Mouse (Mus musculus): ENCODE data around the gene B3gnt9. TPM values are rescaled to one million over a fixed set of nuclear protein-coding genes. Genes with fewer than 3 reads are reported as not detected.

B3gnt9 gene
- polyA plus RNA-seq, 1 experiment, result 6.2 TPM

GRCm38 (mm10) chr8:105297511-105298192 lies 42.7 kb upstream of the B3gnt9 start, which contains the start of gene E2f4:
E2f4 (plus strand) TSS chr8:105297663.
- Histone ChIP-seq H3ac (ENCODE audit: control insufficient read depth, insufficient read length) (peak within 1 kb of the TSS; percentile 57), H3K4me3 (peak within 1 kb of the TSS; percentile 93), H3K4me2 (ENCODE audit: low read depth) (peak within 1 kb of the TSS; percentile 95), H3K27me3 (ENCODE audit: control insufficient read depth, insufficient read depth, insufficient read length) (no peaks in the 10 kb centered on the region), H3K36me3 (ENCODE audit: control insufficient read depth, insufficient read depth) (peaks cover 35% of the 10 kb centered on the region), H3K79me2 (ENCODE audit: control insufficient read depth, insufficient read depth) (peaks cover 32% of the 10 kb centered on the region)
- TF ChIP-seq TCF12 (IDR thresholded peaks at IDR 0.05; ENCODE audit: insufficient read depth, poor library complexity, severe bottlenecking), result no peak
- peak in 1 of 3 experiments; percentile 28 for TF ChIP-seq MYOD1 (IDR thresholded peaks at IDR 0.05; ENCODE audit: control insufficient read depth in 1 of 3, insufficient read length in 2 of 3, low read depth in 2 of 3)
- no peak for TF ChIP-seq MAX (IDR thresholded peaks at IDR 0.05; ENCODE audit: low read depth)
- no peak for TF ChIP-seq CEBPB (IDR thresholded peaks at IDR 0.05; ENCODE audit: insufficient read depth, poor library complexity, severe bottlenecking)
- peak; percentile 80 for TF ChIP-seq POLR2A (IDR thresholded peaks at IDR 0.05; ENCODE audit: insufficient read length, low read depth)
- no peak for TF ChIP-seq TCF3 (IDR thresholded peaks at IDR 0.05; ENCODE audit: insufficient read length, low read depth)
- TF ChIP-seq REST (IDR thresholded peaks at IDR 0.05; ENCODE audit: insufficient read depth, insufficient read length), result no peak
- no peak for TF ChIP-seq SRF (IDR thresholded peaks at IDR 0.05; ENCODE audit: control insufficient read depth, insufficient read length, low read depth)
- peak in 1 of 3 experiments; percentile 3 for TF ChIP-seq MYOG (IDR thresholded peaks at IDR 0.05; ENCODE audit: control insufficient read depth in 1 of 3, insufficient read depth in 1 of 3, insufficient read length in 2 of 3, low read depth in 2 of 3)
- peak; percentile 66 for TF ChIP-seq POLR2AphosphoS2 (IDR thresholded peaks at IDR 0.05; ENCODE audit: insufficient read length, low read depth)

DNA sequence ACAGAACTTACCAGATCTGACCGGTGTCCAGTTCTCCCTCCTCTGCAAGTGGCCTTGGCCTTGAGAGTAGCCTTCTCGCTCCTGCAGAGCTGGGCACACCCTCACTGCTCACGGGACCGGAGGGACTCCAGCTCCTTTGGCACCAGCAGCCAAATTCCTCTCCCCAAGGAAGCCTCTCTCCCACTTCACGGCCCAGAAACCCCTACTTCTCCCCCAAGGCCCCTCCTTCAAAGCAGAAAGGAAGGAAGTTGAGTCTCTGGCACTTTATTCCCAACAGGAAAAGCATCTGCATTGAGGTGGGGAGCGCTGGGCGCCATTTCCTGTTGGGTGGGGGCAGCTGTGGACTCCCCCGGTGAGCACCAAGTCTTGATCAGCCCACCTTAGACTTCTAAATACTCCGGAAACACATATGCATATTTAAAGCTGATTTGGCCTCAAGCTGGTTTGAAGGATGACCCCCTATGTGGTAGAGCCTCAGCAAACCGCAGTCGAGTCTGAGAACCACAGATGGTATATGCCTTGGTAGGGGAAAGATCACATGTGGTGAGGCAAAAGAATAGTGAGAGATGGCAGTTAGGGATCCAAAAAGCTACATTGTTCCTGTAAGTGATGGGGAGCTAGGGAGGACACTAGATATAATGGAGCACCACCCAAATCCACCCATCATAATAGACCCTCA lies 41.1 kb upstream of the B3gnt9 start, which contains the start of gene Exoc3l:
Exoc3l (minus strand) TSS at position 207 of the 679 bp plus-strand sequence.
- Histone ChIP-seq H3K79me2 (ENCODE audit: control insufficient read depth, insufficient read depth) (peaks cover 32% of the 10 kb centered on the region), H3ac (ENCODE audit: control insufficient read depth, insufficient read length) (no peak within 1 kb of the TSS), H3K4me2 (ENCODE audit: low read depth) (peak within 1 kb of the TSS; percentile 95), H3K4me3 (peak within 1 kb of the TSS; percentile 93), H3K36me3 (ENCODE audit: control insufficient read depth, insufficient read depth) (peaks cover 19% of the 10 kb centered on the region), H3K27me3 (ENCODE audit: control insufficient read depth, insufficient read depth, insufficient read length) (no peaks in the 10 kb centered on the region)
- no peak for TF ChIP-seq MYOG (IDR thresholded peaks at IDR 0.05; ENCODE audit: control insufficient read depth in 1 of 3, insufficient read depth in 1 of 3, insufficient read length in 2 of 3, low read depth in 2 of 3)
- no peak for TF ChIP-seq POLR2AphosphoS2 (IDR thresholded peaks at IDR 0.05; ENCODE audit: insufficient read length, low read depth)
- TF ChIP-seq MYOD1 (IDR thresholded peaks at IDR 0.05; ENCODE audit: control insufficient read depth in 1 of 3, insufficient read length in 2 of 3, low read depth in 2 of 3), result no peak

DNA sequence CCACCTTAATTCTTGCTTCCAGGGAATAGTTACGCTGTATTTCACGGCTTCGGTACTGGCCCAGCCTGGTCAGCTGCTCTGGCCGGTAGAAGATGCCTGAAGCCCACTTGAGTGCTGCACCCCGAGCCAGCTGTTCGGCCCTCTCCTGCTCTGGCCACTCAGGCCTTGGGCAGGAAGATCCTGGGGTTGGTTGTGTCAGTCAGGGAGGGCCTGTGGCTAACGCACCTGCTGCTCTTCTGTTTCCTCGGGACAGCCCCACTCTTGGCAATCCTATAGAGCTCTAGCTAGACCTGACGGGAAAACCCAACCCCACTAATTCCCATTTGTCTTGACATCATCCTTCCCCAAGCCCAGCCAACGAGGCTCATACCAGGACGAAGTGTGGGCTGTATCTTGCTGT lies 40.3 kb upstream of the B3gnt9 start:
- TF ChIP-seq MYOD1 (IDR thresholded peaks at IDR 0.05; ENCODE audit: control insufficient read depth in 1 of 3, insufficient read length in 2 of 3, low read depth in 2 of 3) (peak; percentile 39 to 97 (median 95)), SRF (IDR thresholded peaks at IDR 0.05; ENCODE audit: control insufficient read depth, insufficient read length, low read depth) (no peak), POLR2AphosphoS2 (IDR thresholded peaks at IDR 0.05; ENCODE audit: insufficient read length, low read depth) (no peak), REST (IDR thresholded peaks at IDR 0.05; ENCODE audit: insufficient read depth, insufficient read length) (no peak), TCF12 (IDR thresholded peaks at IDR 0.05; ENCODE audit: insufficient read depth, poor library complexity, severe bottlenecking) (peak; percentile 80), USF1 (IDR thresholded peaks at IDR 0.05; ENCODE audit: low read depth) (no peak), E2F4 (IDR thresholded peaks at IDR 0.05; ENCODE audit: insufficient read depth) (no peak), CEBPB (IDR thresholded peaks at IDR 0.05; ENCODE audit: insufficient read depth, poor library complexity, severe bottlenecking) (no peak), POLR2A (IDR thresholded peaks at IDR 0.05; ENCODE audit: insufficient read length, low read depth) (no peak), TCF3 (IDR thresholded peaks at IDR 0.05; ENCODE audit: insufficient read length, low read depth) (peak; percentile 64), MYOG (IDR thresholded peaks at IDR 0.05; ENCODE audit: control insufficient read depth in 1 of 3, insufficient read depth in 1 of 3, insufficient read length in 2 of 3, low read depth in 2 of 3) (peak; percentile 89 to 99 (median 96))
- Histone ChIP-seq H3ac (ENCODE audit: control insufficient read depth, insufficient read length) (no peak overlapping the region), H3K36me3 (ENCODE audit: control insufficient read depth, insufficient read depth) (peaks cover 12% of the 10 kb centered on the region), H3K79me2 (ENCODE audit: control insufficient read depth, insufficient read depth) (peaks cover 25% of the 10 kb centered on the region), H3K4me3 (peak overlapping the region; percentile 93), H3K4me2 (ENCODE audit: low read depth) (peak overlapping the region; percentile 95), H3K27me3 (ENCODE audit: control insufficient read depth, insufficient read depth, insufficient read length) (no peaks in the 10 kb centered on the region)

DNA sequence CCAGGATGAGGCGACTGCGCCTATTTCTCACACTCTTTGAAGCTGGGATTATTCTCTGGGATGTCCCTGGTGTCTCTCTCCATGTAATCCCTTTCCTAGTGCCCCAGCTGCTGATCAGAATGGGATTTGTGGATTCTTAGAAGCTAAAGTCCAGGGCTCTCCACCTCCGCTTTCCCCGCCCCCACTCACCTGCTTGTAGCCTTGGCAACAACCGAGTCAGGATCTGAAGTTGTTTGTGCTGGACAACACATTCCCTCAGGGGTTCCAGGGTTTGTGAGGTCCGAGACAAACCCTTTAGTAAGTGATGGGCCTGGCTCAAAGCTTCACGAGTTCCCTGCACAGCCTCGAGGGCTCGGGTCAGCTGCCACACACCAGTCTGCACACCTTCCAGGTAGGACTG lies 39.8 kb upstream of the B3gnt9 start:
- peak overlapping the region; percentile 93 for H3K4me3 ChIP-seq
- TF ChIP-seq POLR2AphosphoS2 (IDR thresholded peaks at IDR 0.05; ENCODE audit: insufficient read length, low read depth), result no peak
- no peak for TF ChIP-seq MYOG (IDR thresholded peaks at IDR 0.05; ENCODE audit: control insufficient read depth in 1 of 3, insufficient read depth in 1 of 3, insufficient read length in 2 of 3, low read depth in 2 of 3)
- no peak for TF ChIP-seq E2F4 (IDR thresholded peaks at IDR 0.05; ENCODE audit: insufficient read depth)
- no peak for TF ChIP-seq POLR2A (IDR thresholded peaks at IDR 0.05; ENCODE audit: insufficient read length, low read depth)
- no peak for TF ChIP-seq TCF12 (IDR thresholded peaks at IDR 0.05; ENCODE audit: insufficient read depth, poor library complexity, severe bottlenecking)
- no peak for TF ChIP-seq TCF3 (IDR thresholded peaks at IDR 0.05; ENCODE audit: insufficient read length, low read depth)
- TF ChIP-seq SRF (IDR thresholded peaks at IDR 0.05; ENCODE audit: control insufficient read depth, insufficient read length, low read depth), result no peak
- no peak for TF ChIP-seq MYOD1 (IDR thresholded peaks at IDR 0.05; ENCODE audit: control insufficient read depth in 1 of 3, insufficient read length in 2 of 3, low read depth in 2 of 3)
- TF ChIP-seq REST (IDR thresholded peaks at IDR 0.05; ENCODE audit: insufficient read depth, insufficient read length), result no peak
- TF ChIP-seq CEBPB (IDR thresholded peaks at IDR 0.05; ENCODE audit: insufficient read depth, poor library complexity, severe bottlenecking), result no peak
- no peak for TF ChIP-seq MAX (IDR thresholded peaks at IDR 0.05; ENCODE audit: low read depth)
- TF ChIP-seq USF1 (IDR thresholded peaks at IDR 0.05; ENCODE audit: low read depth), result no peak
- H3K27me3 ChIP-seq (ENCODE audit: control insufficient read depth, insufficient read depth, insufficient read length), result no peaks in the 10 kb centered on the region
- peak overlapping the region; percentile 95 for H3K4me2 ChIP-seq (ENCODE audit: low read depth)
- peaks cover 23% of the 10 kb centered on the region for H3K79me2 ChIP-seq (ENCODE audit: control insufficient read depth, insufficient read depth)
- H3K36me3 ChIP-seq (ENCODE audit: control insufficient read depth, insufficient read depth), result peaks cover 7% of the 10 kb centered on the region
- H3ac ChIP-seq (ENCODE audit: control insufficient read depth, insufficient read length), result no peak overlapping the region

Measured in myocyte (in vitro differentiated cells).